Mouse (Mus musculus) embryonic facial prominence, embryonic 12.5 days (tissue): ENCODE measurements at regions not wholly inside any gene's neighbourhood (a gene's known extent, or its start where the extent isn't known, plus 50 kb on each side); places are given as distances from the start of the nearest gene placed in this dataset.

Source experiments
- ATAC-seq: fragments of 200-750 bp; cut with Nextera tagmentation; 2 replicates; pipeline ENCODE4 v1.8.0; 2017; ENCODE audit not compliant: insufficient number of reproducible peaks, insufficient read depth, low FRiP score, low TSS enrichment
- H3K27ac ChIP-seq: fragments of 300-500 bp; sonication (generic); 2 replicates; pipeline ENCODE4 v1.5.1; 2016; ENCODE audit warnings: mild to moderate bottlenecking
- H3K27me3 ChIP-seq: fragments of 300-500 bp; sonication (generic); 2 replicates; pipeline ENCODE4 v1.6.1; 2016; ENCODE audit warnings: mild to moderate bottlenecking, moderate library complexity
- H3K36me3 ChIP-seq: fragments of 300-500 bp; sonication (generic); 2 replicates; pipeline ENCODE4 v1.6.1; 2016; ENCODE audit warnings: mild to moderate bottlenecking
- H3K4me1 ChIP-seq: fragments of 300-500 bp; sonication (generic); 2 replicates; pipeline ENCODE4 v1.6.1; 2016
- H3K4me2 ChIP-seq: fragments of 300-500 bp; sonication (generic); replicated peaks from 2 replicates; pipeline ENCODE4 v1.6.1; 2016; ENCODE audit warnings: mild to moderate bottlenecking, moderate library complexity
- H3K4me3 ChIP-seq: fragments of 300-500 bp; sonication (generic); 2 replicates; pipeline ENCODE4 v1.5.1; 2016; ENCODE audit warnings: mild to moderate bottlenecking
- H3K9ac ChIP-seq: fragments of 300-500 bp; sonication (generic); 2 replicates; pipeline ENCODE4 v1.6.1; 2016; ENCODE audit warnings: mild to moderate bottlenecking, moderate library complexity
- H3K9me3 ChIP-seq: fragments of 300-500 bp; sonication (generic); 2 replicates; pipeline ENCODE4 v1.6.1; 2016; ENCODE audit warnings: mild to moderate bottlenecking, moderate library complexity
- WGBS: fragments of 180-500 bp; shearing (Covaris S2); methylation state at CpG from one replicate; pipeline ENCODE4 v1.1.7; 2016; 5-methylcytosine and 5-hydroxymethylcytosine counted together

- WGBS: 71% methylated on average over 2 of the region's 2 CpGs
- Histone ChIP-seq H3K4me2 (no peak overlapping the region), H3K27me3 (no peaks in the 10 kb centered on the region), H3K4me3 (no peak overlapping the region), H3K27ac (no peak overlapping the region), H3K9me3 (no peaks in the 10 kb centered on the region), H3K9ac (no peak overlapping the region), H3K4me1 (no peaks in the 10 kb centered on the region), H3K36me3 (no peaks in the 10 kb centered on the region)
- ATAC-seq: no peak
These were observed 147.8 kb upstream of the Eif4g2 start for GRCm38 (mm10) chr7:111230630-111231029.

GRCm38 (mm10) chr7:111227082-111227481 is 144.3 kb upstream of the Eif4g2 start:
- 81% methylated on average over 3 of the region's 3 CpGs for WGBS
- no peak overlapping the region for H3K4me3 ChIP-seq
- ATAC-seq: no peak
- H3K9ac ChIP-seq: no peak overlapping the region
- no peaks in the 10 kb centered on the region for H3K27me3 ChIP-seq
- H3K4me1 ChIP-seq: no peaks in the 10 kb centered on the region
- H3K4me2 ChIP-seq: no peak overlapping the region
- H3K9me3 ChIP-seq: no peaks in the 10 kb centered on the region
- no peak overlapping the region for H3K27ac ChIP-seq
- no peaks in the 10 kb centered on the region for H3K36me3 ChIP-seq

- Histone ChIP-seq H3K4me3 (no peak overlapping the region), H3K9me3 (no peaks in the 10 kb centered on the region), H3K9ac (no peak overlapping the region), H3K27ac (no peak overlapping the region), H3K4me2 (no peak overlapping the region), H3K36me3 (no peaks in the 10 kb centered on the region), H3K27me3 (no peaks in the 10 kb centered on the region), H3K4me1 (no peaks in the 10 kb centered on the region)
- ATAC-seq: no peak
- WGBS: 88% methylated on average over 1 of the region's 1 CpGs
These were observed 143.3 kb upstream of the Eif4g2 start for GRCm38 (mm10) chr7:111226026-111226656.

GRCm38 (mm10) chr7:111215586-111215985 is 132.8 kb upstream of the Eif4g2 start:
- no peak overlapping the region for H3K4me2 ChIP-seq
- H3K36me3 ChIP-seq: no peaks in the 10 kb centered on the region
- H3K4me1 ChIP-seq: no peaks in the 10 kb centered on the region
- H3K4me3 ChIP-seq: no peak overlapping the region
- ATAC-seq: no peak
- no peak overlapping the region for H3K9ac ChIP-seq
- 81% methylated on average over 5 of the region's 5 CpGs for WGBS
- no peaks in the 10 kb centered on the region for H3K9me3 ChIP-seq
- no peak overlapping the region for H3K27ac ChIP-seq
- H3K27me3 ChIP-seq: no peaks in the 10 kb centered on the region

- WGBS: 89% methylated on average over 6 of the region's 6 CpGs
- no peaks in the 10 kb centered on the region for H3K36me3 ChIP-seq
- no peak for ATAC-seq
These were observed 131.5 kb upstream of the Eif4g2 start for GRCm38 (mm10) chr7:111214226-111214906.

GRCm38 (mm10) chr7:111212188-111212587 is 129.4 kb upstream of the Eif4g2 start:
- no peaks in the 10 kb centered on the region for H3K9me3 ChIP-seq
- no peak overlapping the region for H3K9ac ChIP-seq
- H3K4me3 ChIP-seq: no peak overlapping the region
- H3K4me1 ChIP-seq: no peaks in the 10 kb centered on the region
- H3K27me3 ChIP-seq: no peaks in the 10 kb centered on the region
- 76% methylated on average over 5 of the region's 5 CpGs for WGBS
- H3K27ac ChIP-seq: no peak overlapping the region
- no peak for ATAC-seq
- H3K36me3 ChIP-seq: no peaks in the 10 kb centered on the region
- H3K4me2 ChIP-seq: no peak overlapping the region

More at GRCm38 (mm10) chr7:111214226-111214906, 131.5 kb upstream of the Eif4g2 start:
- Histone ChIP-seq H3K9me3 (no peaks in the 10 kb centered on the region), H3K4me2 (no peak overlapping the region), H3K27ac (no peak overlapping the region), H3K4me3 (no peak overlapping the region), H3K27me3 (no peaks in the 10 kb centered on the region), H3K4me1 (no peaks in the 10 kb centered on the region), H3K9ac (no peak overlapping the region)

- Histone ChIP-seq H3K27ac (no peak overlapping the region), H3K9ac (no peak overlapping the region), H3K4me1 (no peaks in the 10 kb centered on the region), H3K9me3 (no peaks in the 10 kb centered on the region), H3K27me3 (no peaks in the 10 kb centered on the region), H3K4me2 (no peak overlapping the region), H3K4me3 (no peak overlapping the region), H3K36me3 (no peaks in the 10 kb centered on the region)
- 80% methylated on average over 11 of the region's 11 CpGs for WGBS
- 0 out of 2 replicates have a peak, but pooled peaks have one; percentile 47 for ATAC-seq
These were observed 128.8 kb upstream of the Eif4g2 start for GRCm38 (mm10) chr7:111211641-111212040.

- H3K4me1 ChIP-seq: no peaks in the 10 kb centered on the region
- no peak overlapping the region for H3K9ac ChIP-seq
- H3K4me3 ChIP-seq: no peak overlapping the region
- H3K4me2 ChIP-seq: no peak overlapping the region
- ATAC-seq: no peak
- no peaks in the 10 kb centered on the region for H3K27me3 ChIP-seq
- no peak overlapping the region for H3K27ac ChIP-seq
- no peaks in the 10 kb centered on the region for H3K9me3 ChIP-seq
- 79% methylated on average over 8 of the region's 8 CpGs for WGBS
- H3K36me3 ChIP-seq: no peaks in the 10 kb centered on the region
These were observed 127.5 kb upstream of the Eif4g2 start for GRCm38 (mm10) chr7:111210282-111210681.

- no peak overlapping the region for H3K27ac ChIP-seq
- H3K4me3 ChIP-seq: no peak overlapping the region
- H3K9me3 ChIP-seq: no peaks in the 10 kb centered on the region
- H3K4me2 ChIP-seq: no peak overlapping the region
- 60% methylated on average over 5 of the region's 5 CpGs for WGBS
- H3K27me3 ChIP-seq: no peaks in the 10 kb centered on the region
- no peak for ATAC-seq
- no peaks in the 10 kb centered on the region for H3K36me3 ChIP-seq
- H3K4me1 ChIP-seq: no peaks in the 10 kb centered on the region
- H3K9ac ChIP-seq: no peak overlapping the region
These were observed 123.0 kb upstream of the Eif4g2 start for GRCm38 (mm10) chr7:111205876-111206275.

- WGBS: 79% methylated on average over 10 of the region's 10 CpGs
These were observed 116.0 kb upstream of the Eif4g2 start for GRCm38 (mm10) chr7:111198608-111199355.

GRCm38 (mm10) chr7:111191674-111192073 is 108.8 kb upstream of the Eif4g2 start:
- Histone ChIP-seq H3K9me3 (no peaks in the 10 kb centered on the region), H3K27ac (no peak overlapping the region), H3K4me2 (no peak overlapping the region), H3K4me1 (no peaks in the 10 kb centered on the region), H3K36me3 (no peaks in the 10 kb centered on the region), H3K27me3 (no peaks in the 10 kb centered on the region), H3K4me3 (no peak overlapping the region), H3K9ac (no peak overlapping the region)
- 66% methylated on average over 4 of the region's 4 CpGs for WGBS
- no peak; the same call in 1 of the 2 replicates for ATAC-seq

More at GRCm38 (mm10) chr7:111198608-111199355, 116.0 kb upstream of the Eif4g2 start:
- Histone ChIP-seq H3K4me1 (no peaks in the 10 kb centered on the region), H3K27ac (no peak overlapping the region), H3K9ac (no peak overlapping the region), H3K4me2 (no peak overlapping the region), H3K9me3 (no peaks in the 10 kb centered on the region), H3K36me3 (no peaks in the 10 kb centered on the region), H3K4me3 (no peak overlapping the region), H3K27me3 (no peaks in the 10 kb centered on the region)
- no peak for ATAC-seq

GRCm38 (mm10) chr7:111191216-111191615 is 108.4 kb upstream of the Eif4g2 start:
- Histone ChIP-seq H3K4me3 (no peak overlapping the region), H3K4me1 (no peaks in the 10 kb centered on the region), H3K27me3 (no peaks in the 10 kb centered on the region), H3K4me2 (no peak overlapping the region), H3K9ac (no peak overlapping the region), H3K9me3 (no peaks in the 10 kb centered on the region), H3K36me3 (no peaks in the 10 kb centered on the region), H3K27ac (no peak overlapping the region)
- ATAC-seq: no peak
